Mouse (Mus musculus) left cerebral cortex, postnatal 36 days (tissue): ENCODE measurements around the gene Mrgprf. TPM values are rescaled to one million over a fixed set of nuclear protein-coding genes. Genes with fewer than 3 reads are reported as not detected.

Source experiments
- DNase-seq, 2 experiments: peaks; one replicate each; pipeline ENCODE4 v3.0.0; 2021 to 2022; ENCODE audit warnings: low spot score in 2 of 2, mixed read lengths in 1 of 2
- intact Hi-C: fragments of 180-260 bp; cut with DNase I; formaldehyde crosslinking; loops from one replicate; pipeline ENCODE4 v1.15.1; 2025
- total RNA-seq, 2 experiments: library from RNA; stranded (reverse); gene quantifications; 2 replicates each; pipeline ENCODE4 v1.2.3; 2021

The Mrgprf gene
- total RNA-seq, 2 experiments from 2014 or later, result 1.7 to 3.0 TPM

DNA sequence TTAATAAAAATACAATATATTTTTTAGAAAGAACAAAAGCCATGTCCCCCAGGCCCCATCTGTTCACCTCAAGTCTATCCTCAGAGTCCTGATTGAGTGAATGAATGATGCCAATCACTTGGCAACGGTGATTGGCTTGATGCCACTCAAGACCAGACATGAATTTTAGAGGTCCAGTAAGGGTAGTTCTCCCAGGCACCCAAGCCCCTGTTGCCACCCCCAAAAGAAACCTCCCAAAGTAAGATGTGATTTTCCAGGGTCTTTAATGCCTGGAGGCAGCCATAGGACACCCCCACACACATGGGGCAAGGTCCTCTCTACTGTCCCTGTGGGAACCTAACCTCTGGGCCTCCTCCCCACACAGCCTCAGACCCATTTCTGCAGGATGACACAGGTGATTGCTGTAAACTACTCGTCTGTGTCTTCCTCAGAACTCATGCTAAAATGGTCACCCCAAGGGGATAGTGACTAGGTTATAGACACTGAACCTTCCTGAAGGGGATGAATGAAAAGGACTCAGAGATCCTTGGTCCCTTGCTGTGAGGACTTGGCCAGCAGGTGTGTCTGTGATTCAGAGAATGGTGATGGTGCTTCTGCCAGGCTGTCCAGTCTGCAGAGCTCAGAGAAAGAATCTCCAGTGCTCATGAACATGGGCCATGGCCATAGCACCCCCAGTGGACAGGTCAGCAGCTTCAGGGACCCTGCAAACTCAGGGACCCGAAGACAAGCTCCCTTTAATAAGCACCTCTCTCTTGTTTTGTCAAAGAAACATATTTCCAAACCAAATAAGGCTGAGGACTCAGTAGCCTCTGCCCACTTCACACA is 1.8 kb upstream of the Mrgprf start:
- intact Hi-C loops, result no loop called here
- no peak for DNase-seq

DNA sequence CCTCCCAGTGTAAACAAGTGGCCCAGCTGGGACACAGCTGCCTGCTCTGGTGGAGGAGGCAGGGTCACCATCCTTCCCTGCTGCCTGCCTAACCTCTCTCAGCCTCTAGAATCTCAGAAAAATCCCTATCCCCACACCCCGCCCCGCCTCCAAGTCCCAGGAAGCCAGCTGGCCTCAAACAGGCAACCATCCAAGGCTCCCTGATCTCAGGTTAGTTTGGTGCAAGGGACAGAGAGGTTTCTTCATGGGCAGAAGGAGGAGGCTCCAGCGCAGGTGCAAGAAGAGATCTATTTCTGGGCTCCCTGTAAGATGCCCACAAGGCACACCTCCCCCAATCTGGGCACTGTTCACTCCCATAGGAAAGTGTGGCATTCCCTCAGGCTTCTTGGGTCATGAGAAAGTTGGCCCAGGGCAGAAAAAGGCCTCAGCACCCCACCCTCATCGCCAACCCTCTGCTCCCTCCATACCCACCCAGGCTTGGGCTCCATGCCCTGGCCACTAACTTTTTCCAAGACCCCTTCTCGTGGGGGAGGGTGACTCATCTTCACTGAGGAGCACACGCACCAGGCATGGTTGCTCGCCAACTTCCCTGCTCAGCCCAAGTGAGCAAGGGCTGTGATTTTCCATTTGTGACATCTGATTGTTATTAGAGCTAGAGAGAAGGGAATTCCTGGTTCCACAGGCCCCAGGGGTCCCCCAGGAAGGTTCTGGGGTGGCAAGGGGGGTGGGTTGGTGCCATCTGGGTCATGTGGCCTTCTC is 887 bp upstream of the Mrgprf start:
- intact Hi-C loops, result no loop called here
- peak in 1 of 2 experiments; percentile 43 for DNase-seq

- DNase-seq, result no peak
Observed at GRCm38 (mm10) chr7:145301008-145301340, 346 bp downstream of the Mrgprf start.

DNA sequence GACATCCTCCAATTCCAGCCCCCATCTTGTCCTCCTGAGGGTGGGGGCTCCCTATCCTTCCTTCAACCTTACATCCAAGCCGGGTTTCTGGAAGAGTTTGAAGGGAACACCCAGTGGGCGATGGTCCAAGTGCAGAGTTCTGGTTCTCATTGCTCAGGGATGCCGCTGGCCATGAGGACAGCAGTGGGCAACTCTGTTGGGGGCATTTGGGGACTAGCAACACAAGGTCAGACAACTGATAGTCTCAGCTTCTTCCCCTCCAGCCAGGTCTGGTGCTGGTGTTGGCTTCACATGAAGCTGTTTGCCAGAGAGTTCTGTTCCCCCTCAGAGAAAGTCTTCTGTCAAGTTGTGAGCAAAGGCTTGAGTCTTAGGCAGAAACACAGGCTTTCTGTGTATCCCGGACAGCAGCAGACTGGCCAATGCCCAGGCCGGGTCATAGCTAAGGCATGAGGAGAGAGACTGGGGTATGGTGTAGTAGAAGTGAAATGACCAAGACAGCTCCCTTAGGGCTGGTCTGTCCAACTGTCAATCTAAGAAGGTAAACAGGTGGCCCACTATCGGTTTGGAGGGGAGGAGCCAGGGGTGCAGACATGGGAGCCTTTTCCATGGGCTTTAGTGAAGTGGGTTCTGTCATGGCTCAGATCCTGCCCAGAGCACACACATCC is 845 bp downstream of the Mrgprf start:
- DNase-seq, result no peak
- intact Hi-C loops, result no loop called here

More at GRCm38 (mm10) chr7:145301008-145301340, 346 bp downstream of the Mrgprf start:
- intact Hi-C loops, result no loop called here

DNA sequence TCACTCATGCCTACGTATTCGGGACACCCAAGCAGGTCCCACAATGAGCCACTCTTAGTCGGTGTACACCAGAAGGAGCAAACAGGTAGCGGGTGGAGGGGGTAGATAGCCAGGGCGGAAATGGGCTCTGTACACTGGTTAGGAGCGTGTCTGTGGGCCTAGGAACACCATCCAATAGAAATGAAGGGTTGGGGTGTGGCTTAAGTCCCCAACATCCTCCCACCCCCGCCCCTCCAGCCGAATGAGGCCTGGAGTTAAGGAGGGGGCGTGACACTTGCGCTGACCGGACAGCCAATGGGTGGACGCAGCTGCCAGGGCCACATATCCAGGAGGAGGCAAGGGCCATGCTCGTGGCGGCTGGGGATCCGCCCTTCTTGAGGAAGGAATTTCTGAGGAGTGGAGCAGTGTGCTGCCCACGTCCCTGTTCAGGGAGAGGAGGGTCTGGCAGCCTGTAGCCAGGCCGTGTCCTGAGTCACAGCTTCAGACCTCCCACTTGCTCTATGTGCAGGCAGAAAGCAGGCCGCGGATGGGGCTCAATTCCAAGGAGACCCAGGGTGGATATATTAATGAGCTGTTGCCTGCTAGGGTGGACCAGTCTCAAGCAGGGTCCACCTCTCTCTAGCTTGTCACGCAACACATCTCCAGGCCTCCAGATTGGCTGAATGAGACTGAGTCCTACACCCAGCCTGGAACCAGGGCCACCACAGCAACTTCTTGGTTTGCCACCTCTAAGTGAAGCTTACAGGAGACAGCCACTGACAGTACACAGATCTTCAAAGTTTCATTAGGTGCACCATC is 2.1 kb downstream of the Mrgprf start:
- DNase-seq, result no peak
- intact Hi-C loops, result no loop called here

DNA sequence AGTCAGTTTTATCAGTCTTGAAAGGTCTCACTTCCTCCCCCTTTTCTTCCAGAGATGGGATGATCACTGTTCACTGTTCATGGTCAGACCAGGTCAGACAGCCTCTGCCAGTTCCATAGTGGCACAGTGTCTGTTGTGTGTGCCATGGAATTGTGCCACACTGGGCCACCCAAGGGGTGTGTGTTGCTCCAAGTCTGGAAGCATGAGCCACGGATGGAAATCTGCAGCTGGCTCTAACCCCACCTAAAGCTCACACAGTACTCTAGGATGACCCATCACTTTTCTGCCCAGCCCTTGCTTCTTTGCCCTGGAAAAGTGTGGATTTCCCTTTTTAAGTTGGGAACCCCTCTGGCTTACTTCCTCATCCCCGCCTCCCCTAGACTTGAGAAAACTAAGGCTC is 3.5 kb downstream of the Mrgprf start:
- DNase-seq, result no peak
- intact Hi-C loops, result no loop called here

GRCm38 (mm10) chr7:145307636-145308035 is 7.0 kb downstream of the Mrgprf start:
- intact Hi-C loops, result no loop called here
- no peak for DNase-seq

GRCm38 (mm10) chr7:145308061-145308675 is 7.5 kb downstream of the Mrgprf start:
- DNase-seq, result no peak
- intact Hi-C loops, result no loop called here

DNA sequence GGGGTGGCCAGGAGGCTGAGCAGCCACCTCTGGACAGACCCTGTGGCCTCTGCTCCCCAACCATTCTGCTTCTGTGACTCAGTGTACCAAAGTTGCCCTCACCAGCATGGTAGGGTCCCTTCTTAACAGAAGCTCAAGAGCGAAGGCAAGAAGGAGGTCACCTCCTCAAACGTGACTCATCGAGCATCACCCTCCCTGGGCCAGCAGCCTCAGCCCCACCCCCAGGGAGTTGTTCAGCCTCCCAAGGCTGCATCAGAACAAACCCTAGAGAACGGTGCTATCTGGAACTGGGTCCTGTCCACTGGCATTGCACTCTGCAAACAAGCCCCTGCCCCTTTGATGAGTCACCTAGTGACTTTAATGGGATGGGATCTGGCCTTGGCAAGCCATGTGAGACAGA is 8.2 kb downstream of the Mrgprf start:
- DNase-seq, result no peak
- intact Hi-C loops, result no loop called here

- no peak for DNase-seq
- intact Hi-C loops, result no loop called here
Observed at GRCm38 (mm10) chr7:145309877-145310276, 9.2 kb downstream of the Mrgprf start.

DNA sequence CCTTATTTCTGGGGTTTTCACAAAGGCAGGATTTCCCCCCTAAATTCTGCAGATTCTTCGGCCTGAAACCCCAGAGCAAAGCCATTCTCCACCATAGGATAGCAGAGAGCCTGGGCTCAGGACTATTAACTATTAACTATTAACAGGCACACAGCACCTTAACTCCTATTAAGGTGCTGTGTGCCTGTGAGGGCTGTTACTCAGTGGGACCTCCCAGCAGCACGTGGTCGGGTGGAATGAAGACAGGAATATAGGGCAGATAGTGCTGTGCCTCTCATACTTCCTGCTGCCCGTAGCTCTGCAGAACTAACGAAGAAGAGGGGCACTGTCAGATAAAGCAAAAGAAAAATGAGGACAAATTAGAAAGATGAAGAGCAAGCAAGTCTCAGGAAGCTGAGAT is 9.9 kb downstream of the Mrgprf start:
- intact Hi-C loops, result no loop called here
- no peak for DNase-seq

DNA sequence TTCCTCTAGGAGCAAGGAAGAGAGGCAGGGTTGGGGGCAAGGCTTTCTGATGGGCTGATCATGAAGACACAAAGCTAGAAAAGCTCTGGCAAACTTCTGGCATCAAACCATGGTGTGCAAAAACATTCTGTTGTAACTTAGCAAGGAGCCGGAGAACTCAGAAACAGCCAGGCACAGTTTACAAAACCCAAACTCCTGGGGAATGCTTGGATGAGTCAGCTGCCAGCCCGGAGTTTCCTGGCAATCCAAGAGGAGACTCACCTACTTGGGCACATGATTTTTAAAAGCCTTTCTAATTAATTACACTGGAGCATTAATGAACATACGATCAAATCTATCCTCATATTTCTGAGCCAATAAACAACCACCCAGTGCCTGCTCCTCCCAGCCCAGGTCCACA is 11.5 kb downstream of the Mrgprf start:
- DNase-seq, result no peak
- intact Hi-C loops, result no loop called here

DNA sequence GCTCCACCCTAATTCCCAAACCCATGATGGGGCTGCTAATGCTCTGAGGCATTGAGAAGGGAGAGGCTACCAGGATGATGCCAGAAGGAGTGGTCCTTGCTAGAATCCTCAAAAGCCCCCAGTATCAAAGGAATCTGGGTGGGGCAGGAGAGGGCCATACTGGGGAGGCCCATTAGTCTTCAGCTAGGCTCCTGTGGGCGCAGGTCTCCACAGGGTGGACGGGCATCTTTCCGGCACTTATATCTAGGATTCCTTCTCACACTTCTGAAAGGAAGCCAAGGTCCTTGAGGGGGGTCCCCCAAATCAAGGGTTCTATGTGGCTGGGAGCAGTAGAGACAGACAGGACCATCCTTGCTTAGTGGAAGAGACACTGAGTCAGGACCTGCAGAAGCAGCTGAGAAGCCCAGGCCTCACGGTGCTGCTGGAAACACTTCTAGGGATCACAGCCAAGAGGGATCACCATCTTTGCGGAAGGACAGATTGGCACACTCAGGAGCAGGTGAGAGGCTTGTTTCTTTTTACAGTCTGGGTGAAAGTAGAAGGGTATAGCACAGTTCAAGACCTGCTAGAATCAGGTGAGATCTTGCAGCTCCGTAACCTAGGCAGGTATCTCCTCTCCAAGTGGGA is 14.3 kb downstream of the Mrgprf start, which contains the start of gene Mrgprd:
Gene Mrgprd, plus strand, starts transcription at position 51 of the 627 bp plus-strand sequence.
- no peak for DNase-seq
- intact Hi-C loops, result no loop called here

GRCm38 (mm10) chr7:145317522-145317921 is 16.9 kb downstream of the Mrgprf start:
- intact Hi-C loops, result no loop called here
- DNase-seq, result no peak

GRCm38 (mm10) chr7:145319481-145319880 is 18.9 kb downstream of the Mrgprf start:
- peak; percentile 35 to 47 for DNase-seq
- intact Hi-C loops, result no loop called here

GRCm38 (mm10) chr7:145323607-145324006 is 23.0 kb downstream of the Mrgprf start:
- no peak for DNase-seq
- intact Hi-C loops, result no loop called here

DNA sequence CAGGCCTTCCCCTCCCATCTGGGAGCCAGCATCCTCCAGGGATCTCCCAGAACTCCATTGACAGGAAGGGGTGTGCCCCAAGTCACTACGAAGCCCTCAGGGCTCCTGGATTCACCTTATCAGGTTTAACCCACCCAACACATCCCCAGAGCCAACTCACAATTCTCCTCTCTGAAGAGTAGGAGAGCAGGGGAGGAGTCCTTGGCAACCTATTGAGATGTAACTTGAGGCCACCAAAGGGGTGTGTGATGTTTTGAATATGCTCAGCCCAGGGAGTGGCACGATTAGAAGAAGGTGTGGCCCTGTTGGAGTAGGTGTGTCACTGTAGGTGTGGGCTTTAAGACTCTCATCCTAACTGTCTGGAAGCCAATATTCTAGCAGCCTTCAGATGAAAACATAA is 25.1 kb downstream of the Mrgprf start:
- no peak for DNase-seq
- intact Hi-C loops, result no loop called here

- no peak for DNase-seq
- intact Hi-C loops, result no loop called here
Observed at GRCm38 (mm10) chr7:145329982-145330381, 29.4 kb downstream of the Mrgprf start.

DNA sequence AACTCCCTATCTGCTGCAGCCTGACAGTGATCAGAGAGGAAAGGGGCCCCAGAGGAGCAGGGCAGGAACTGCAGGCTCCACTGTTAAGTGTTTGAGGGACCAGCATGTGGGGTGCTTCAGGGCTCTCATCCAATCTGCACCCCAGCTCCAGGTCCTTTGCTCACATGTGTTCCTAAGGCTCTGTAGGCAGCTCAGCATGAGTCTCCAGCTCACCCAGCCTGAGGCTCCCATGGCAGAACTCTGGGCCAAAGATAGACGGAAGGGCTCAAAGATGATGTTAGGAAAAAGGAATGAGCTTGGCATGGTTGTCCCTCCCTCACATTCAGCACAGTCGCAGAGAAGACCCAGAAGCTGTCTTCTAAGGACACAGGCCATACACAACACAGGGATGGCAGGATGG is 30.0 kb downstream of the Mrgprf start:
- intact Hi-C loops, result no loop called here
- no peak for DNase-seq
